Mouse (Mus musculus): ENCODE data around the gene Smc5. TPM values are rescaled to one million over a fixed set of nuclear protein-coding genes. Genes with fewer than 3 reads are reported as not detected.

The Smc5 gene
- polyA plus RNA-seq, 1 experiment from 2014 or later: 27.5 TPM

DNA sequence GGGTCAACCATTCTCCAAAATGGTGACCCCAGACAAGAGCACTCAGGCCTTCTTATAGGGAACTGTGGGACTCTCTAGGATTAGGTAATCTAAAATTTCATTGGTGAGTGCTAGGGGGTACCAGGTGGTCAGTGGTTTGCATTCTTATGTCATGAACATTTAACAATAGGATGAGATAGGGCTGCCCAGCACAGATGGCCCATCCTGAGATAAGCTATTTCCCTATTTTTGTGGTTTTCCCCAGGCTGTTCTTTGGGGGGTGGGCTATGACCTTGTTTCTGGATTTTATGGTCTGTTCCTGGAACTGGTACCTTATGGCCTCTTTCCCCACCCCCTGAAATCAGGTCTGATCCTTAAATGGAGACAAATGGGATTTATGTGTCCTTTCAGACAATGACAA is 23.5 kb upstream of the Smc5 start:
- Histone ChIP-seq H3K9me3 (replicated peaks; ENCODE audit: control insufficient read depth, low read length) (no peaks in the 10 kb centered on the region), H3K27me3 (replicated peaks; ENCODE audit: control insufficient read depth, insufficient read depth, low read length) (no peaks in the 10 kb centered on the region), H3K4me1 (ENCODE audit: control insufficient read depth, insufficient read depth, low read length) (no peaks in the 10 kb centered on the region), H3K9ac (ENCODE audit: low read length) (no peak overlapping the region), H3K4me3 (ENCODE audit: low read depth, low read length) (no peak overlapping the region), H3K27ac (ENCODE audit: low read depth, low read length) (no peak overlapping the region), H3K4me2 (ENCODE audit: low read length) (no peak overlapping the region), H3K36me3 (ENCODE audit: control insufficient read depth, insufficient read depth, low read length) (no peaks in the 10 kb centered on the region)
- DNase-seq (ENCODE audit: low spot score) (no peak), ATAC-seq (no peak)

DNA sequence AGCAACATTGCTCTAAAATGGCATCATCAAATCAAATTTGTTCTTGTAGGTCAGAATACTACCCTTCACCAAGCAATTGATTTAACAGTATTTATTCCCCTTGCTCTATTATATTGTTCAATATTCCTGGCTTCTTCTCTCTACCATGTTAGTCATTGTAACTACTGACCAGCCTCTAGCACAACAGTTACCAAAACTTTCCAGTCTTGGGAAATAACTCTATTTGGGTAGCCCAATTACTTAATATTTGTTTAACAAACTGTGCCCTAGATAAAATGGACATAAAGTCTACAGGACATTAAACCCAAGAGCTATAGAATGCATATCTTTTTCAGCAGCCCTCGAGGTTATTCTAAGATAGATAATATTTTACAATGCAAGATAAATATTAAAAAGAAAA is 15.6 kb upstream of the Smc5 start:
- ATAC-seq: no peak
- Histone ChIP-seq H3K4me3 (ENCODE audit: low read depth, low read length) (no peak overlapping the region), H3K36me3 (ENCODE audit: control insufficient read depth, insufficient read depth, low read length) (no peaks in the 10 kb centered on the region), H3K9ac (ENCODE audit: low read length) (no peak overlapping the region), H3K4me2 (ENCODE audit: low read length) (no peak overlapping the region), H3K27ac (ENCODE audit: low read depth, low read length) (no peak overlapping the region), H3K27me3 (replicated peaks; ENCODE audit: control insufficient read depth, insufficient read depth, low read length) (no peaks in the 10 kb centered on the region), H3K9me3 (replicated peaks; ENCODE audit: control insufficient read depth, low read length) (peaks cover 5% of the 10 kb centered on the region; the same call in 1 of the 2 replicates), H3K4me1 (ENCODE audit: control insufficient read depth, insufficient read depth, low read length) (no peaks in the 10 kb centered on the region)
- no peak for DNase-seq (ENCODE audit: low spot score)
- WGBS: 84% methylated on average over 1 of the region's 1 CpGs

DNA sequence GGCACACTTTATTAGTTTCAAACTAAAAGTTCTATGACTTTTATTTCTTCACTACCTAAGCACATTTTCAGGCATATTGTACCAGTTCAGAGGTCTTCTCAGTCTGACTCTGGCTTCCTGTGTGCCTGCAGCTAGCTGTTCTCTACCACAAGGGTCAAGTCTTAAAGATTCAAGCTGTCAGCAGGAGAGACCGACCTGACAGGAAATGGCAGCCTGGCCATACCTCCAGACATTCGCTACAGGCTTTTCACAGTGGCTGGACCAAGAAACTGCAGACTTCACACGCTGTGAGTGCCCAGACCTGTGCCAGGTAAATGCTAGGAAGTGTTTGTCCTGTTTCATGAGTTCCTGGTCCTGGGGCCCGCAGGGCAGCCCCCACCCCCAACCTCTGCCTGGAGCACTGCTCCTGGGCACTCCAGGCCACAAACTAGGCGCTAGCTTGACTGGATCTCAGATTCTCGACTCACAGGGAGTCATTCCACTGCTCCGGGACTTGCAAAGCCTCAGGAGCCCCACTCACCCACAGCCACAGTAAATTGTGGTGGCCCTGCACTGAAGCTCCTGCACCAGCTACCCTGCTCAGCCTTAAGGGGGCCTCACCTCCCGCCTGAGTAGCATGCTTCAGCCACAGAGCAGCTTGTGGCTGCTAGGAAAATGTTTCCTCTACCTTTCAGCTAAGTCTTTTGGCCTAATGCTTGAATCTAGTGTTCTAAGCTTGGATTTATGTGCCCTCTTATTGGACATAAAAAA is 8.4 kb upstream of the Smc5 start:
- no peaks in the 10 kb centered on the region for H3K36me3 ChIP-seq (ENCODE audit: control insufficient read depth, insufficient read depth, low read length)
- no peaks in the 10 kb centered on the region for H3K9me3 ChIP-seq (replicated peaks; ENCODE audit: control insufficient read depth, low read length)
- H3K4me2 ChIP-seq (ENCODE audit: low read length): no peak overlapping the region
- H3K4me1 ChIP-seq (ENCODE audit: control insufficient read depth, insufficient read depth, low read length): no peaks in the 10 kb centered on the region
- 41% methylated on average over 8 of the region's 8 CpGs for WGBS
- H3K27ac ChIP-seq (ENCODE audit: low read depth, low read length): no peak overlapping the region
- DNase-seq (ENCODE audit: low spot score) (no peak), ATAC-seq (no peak)
- H3K27me3 ChIP-seq (replicated peaks; ENCODE audit: control insufficient read depth, insufficient read depth, low read length): no peaks in the 10 kb centered on the region
- H3K9ac ChIP-seq (ENCODE audit: low read length): no peak overlapping the region
- no peak overlapping the region for H3K4me3 ChIP-seq (ENCODE audit: low read depth, low read length)

DNA sequence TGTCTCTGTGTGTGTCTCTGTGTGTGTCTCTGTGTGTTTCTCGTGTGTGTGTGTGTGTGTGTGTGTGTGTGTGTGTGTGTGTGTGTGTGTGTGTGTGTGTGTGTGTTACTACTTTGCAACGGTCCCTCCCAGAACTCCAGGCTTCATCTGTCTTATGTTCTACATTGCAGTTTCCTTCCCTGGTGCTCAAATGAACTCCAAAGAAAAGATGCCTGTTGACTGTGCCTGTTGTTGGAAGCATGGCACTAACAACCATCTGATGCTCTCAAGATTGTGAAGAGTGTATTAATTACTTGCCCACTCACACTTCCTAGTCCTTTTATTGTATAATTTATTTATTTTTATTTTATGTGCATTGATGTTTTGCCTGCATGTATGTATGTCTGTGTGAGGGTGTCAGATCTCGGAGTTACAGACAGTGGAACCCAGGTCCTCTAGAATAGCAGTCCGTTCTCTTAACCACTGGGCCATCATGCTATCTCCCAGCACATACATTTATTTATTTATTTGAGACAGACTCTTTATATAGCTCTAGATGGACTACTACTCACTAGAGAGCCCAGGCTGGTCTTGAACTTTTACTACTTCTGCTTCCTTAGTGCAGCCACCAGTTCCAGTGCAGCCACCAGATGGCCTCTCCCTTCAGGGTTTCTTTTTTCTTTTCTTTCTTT is 492 bp upstream of the Smc5 start:
- WGBS: 66% methylated on average over 4 of the region's 4 CpGs
- Histone ChIP-seq H3K27ac (ENCODE audit: low read depth, low read length) (no peak overlapping the region), H3K4me1 (ENCODE audit: control insufficient read depth, insufficient read depth, low read length) (peaks cover 8% of the 10 kb centered on the region), H3K36me3 (ENCODE audit: control insufficient read depth, insufficient read depth, low read length) (no peaks in the 10 kb centered on the region), H3K27me3 (replicated peaks; ENCODE audit: control insufficient read depth, insufficient read depth, low read length) (no peaks in the 10 kb centered on the region), H3K4me3 (ENCODE audit: low read depth, low read length) (peak overlapping the region; percentile 85), H3K9ac (ENCODE audit: low read length) (peak overlapping the region; percentile 89; the same call in 1 of the 2 replicates), H3K9me3 (replicated peaks; ENCODE audit: control insufficient read depth, low read length) (no peaks in the 10 kb centered on the region), H3K4me2 (ENCODE audit: low read length) (peak overlapping the region; percentile 57)
- DNase-seq (ENCODE audit: low spot score) (no peak), ATAC-seq (peak; percentile 41)

DNA sequence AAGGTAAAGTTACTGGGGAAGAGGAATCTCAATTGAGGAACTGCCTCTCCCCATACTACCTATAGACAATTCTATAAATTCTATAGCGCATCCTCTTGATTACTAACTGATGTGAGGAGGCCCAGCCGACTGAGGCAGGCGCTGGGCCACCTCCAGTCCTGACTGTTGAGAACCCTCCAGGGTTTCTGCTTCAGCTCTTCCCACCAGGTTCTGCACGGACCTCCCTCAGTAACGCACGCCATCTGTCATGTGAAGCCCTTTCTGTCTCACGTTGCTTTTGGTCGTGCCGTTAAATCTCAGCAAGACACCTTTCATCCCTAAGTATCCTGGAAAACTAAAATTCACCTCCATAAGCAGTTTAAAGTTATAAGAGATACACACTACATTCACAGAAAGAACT is 16.9 kb downstream of the Smc5 start:
- Histone ChIP-seq H3K4me3 (ENCODE audit: low read depth, low read length) (no peak overlapping the region), H3K9me3 (replicated peaks; ENCODE audit: control insufficient read depth, low read length) (no peaks in the 10 kb centered on the region), H3K27me3 (replicated peaks; ENCODE audit: control insufficient read depth, insufficient read depth, low read length) (no peaks in the 10 kb centered on the region), H3K36me3 (ENCODE audit: control insufficient read depth, insufficient read depth, low read length) (peaks cover 51% of the 10 kb centered on the region), H3K4me1 (ENCODE audit: control insufficient read depth, insufficient read depth, low read length) (no peaks in the 10 kb centered on the region), H3K9ac (ENCODE audit: low read length) (no peak overlapping the region), H3K27ac (ENCODE audit: low read depth, low read length) (no peak overlapping the region), H3K4me2 (ENCODE audit: low read length) (no peak overlapping the region)
- ATAC-seq (no peak), DNase-seq (ENCODE audit: low spot score) (no peak)
- WGBS: 89% methylated on average over 9 of the region's 9 CpGs

DNA sequence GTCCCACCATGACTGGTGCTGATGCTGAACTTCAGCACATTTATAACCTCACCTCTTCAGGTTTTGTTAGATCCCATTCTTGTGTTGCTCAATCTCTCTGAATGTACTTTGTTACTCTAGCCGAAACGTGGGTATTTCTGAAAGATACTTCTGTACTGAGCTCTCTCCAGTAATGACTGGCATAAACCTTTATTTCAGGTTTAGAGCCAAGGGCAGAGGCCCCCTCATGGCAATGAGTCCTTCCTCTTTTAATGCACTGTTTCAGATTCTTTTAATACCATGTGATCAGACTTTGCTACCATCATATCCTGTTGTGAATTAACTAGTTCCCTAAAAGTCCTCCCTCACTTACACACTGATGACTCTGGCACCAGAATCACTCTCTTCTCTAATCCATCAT is 27.2 kb downstream of the Smc5 start:
- no peaks in the 10 kb centered on the region for H3K27me3 ChIP-seq (replicated peaks; ENCODE audit: control insufficient read depth, insufficient read depth, low read length)
- H3K4me1 ChIP-seq (ENCODE audit: control insufficient read depth, insufficient read depth, low read length): no peaks in the 10 kb centered on the region
- no peaks in the 10 kb centered on the region for H3K9me3 ChIP-seq (replicated peaks; ENCODE audit: control insufficient read depth, low read length)
- H3K27ac ChIP-seq (ENCODE audit: low read depth, low read length): no peak overlapping the region
- no peak for DNase-seq (ENCODE audit: low spot score)
- no peak overlapping the region for H3K4me3 ChIP-seq (ENCODE audit: low read depth, low read length)
- H3K9ac ChIP-seq (ENCODE audit: low read length): no peak overlapping the region
- peaks cover 23% of the 10 kb centered on the region for H3K36me3 ChIP-seq (ENCODE audit: control insufficient read depth, insufficient read depth, low read length)
- no peak overlapping the region for H3K4me2 ChIP-seq (ENCODE audit: low read length)
- 90% methylated on average over 2 of the region's 2 CpGs for WGBS
- no peak for ATAC-seq

DNA sequence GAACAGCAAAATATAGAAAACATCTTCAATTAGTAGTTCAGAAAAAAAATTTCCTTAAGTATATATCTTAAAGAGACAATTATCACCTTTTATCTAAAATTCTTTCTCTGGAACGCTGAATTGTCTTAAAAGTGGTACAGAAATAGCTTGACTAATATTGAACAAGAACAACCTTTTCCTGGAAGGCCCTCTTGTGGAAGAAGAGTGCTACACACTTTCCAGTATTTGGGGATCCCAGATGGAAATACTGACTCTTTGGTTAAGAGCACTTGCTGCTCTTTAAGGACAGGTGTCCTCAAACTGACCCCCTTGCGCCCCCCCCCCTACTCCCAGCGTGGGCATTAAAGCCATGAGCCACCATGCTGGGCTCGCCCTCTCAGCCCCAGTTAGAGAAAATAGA is 48.6 kb downstream of the Smc5 start:
- peaks cover 26% of the 10 kb centered on the region for H3K36me3 ChIP-seq (ENCODE audit: control insufficient read depth, insufficient read depth, low read length)
- H3K27ac ChIP-seq (ENCODE audit: low read depth, low read length): no peak overlapping the region
- ATAC-seq (no peak), DNase-seq (ENCODE audit: low spot score) (peak; percentile 72)
- no peak overlapping the region for H3K4me3 ChIP-seq (ENCODE audit: low read depth, low read length)
- no peaks in the 10 kb centered on the region for H3K27me3 ChIP-seq (replicated peaks; ENCODE audit: control insufficient read depth, insufficient read depth, low read length)
- H3K9ac ChIP-seq (ENCODE audit: low read length): no peak overlapping the region
- no peak overlapping the region for H3K4me2 ChIP-seq (ENCODE audit: low read length)
- H3K9me3 ChIP-seq (replicated peaks; ENCODE audit: control insufficient read depth, low read length): no peaks in the 10 kb centered on the region
- H3K4me1 ChIP-seq (ENCODE audit: control insufficient read depth, insufficient read depth, low read length): no peaks in the 10 kb centered on the region
- 59% methylated on average over 4 of the region's 4 CpGs for WGBS

DNA sequence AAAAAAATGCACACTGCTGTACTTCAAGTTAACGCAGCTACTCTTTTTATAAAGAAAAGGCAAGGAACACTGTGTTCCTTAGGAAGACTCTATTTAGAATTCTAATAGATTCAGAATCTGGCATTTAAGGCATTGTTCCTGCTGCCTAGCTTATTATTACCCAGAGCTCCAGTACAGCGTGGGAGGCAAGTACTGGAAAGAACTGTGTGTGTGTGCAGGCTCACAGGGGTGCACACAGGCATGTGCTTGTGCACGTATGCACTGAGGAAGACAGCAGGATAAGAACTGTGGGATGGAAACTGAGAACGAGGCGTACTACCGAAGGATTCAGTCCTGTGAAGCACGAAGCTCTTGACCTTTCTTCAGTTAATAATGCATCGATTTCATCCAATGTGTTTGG is 59.4 kb downstream of the Smc5 start:
- ATAC-seq (no peak), DNase-seq (ENCODE audit: low spot score) (peak; percentile 33)
- Histone ChIP-seq H3K27ac (ENCODE audit: low read depth, low read length) (no peak overlapping the region), H3K4me2 (ENCODE audit: low read length) (no peak overlapping the region), H3K9ac (ENCODE audit: low read length) (no peak overlapping the region), H3K9me3 (replicated peaks; ENCODE audit: control insufficient read depth, low read length) (no peaks in the 10 kb centered on the region), H3K4me1 (ENCODE audit: control insufficient read depth, insufficient read depth, low read length) (no peaks in the 10 kb centered on the region), H3K27me3 (replicated peaks; ENCODE audit: control insufficient read depth, insufficient read depth, low read length) (no peaks in the 10 kb centered on the region), H3K4me3 (ENCODE audit: low read depth, low read length) (no peak overlapping the region), H3K36me3 (ENCODE audit: control insufficient read depth, insufficient read depth, low read length) (peaks cover 41% of the 10 kb centered on the region)
- WGBS: 67% methylated on average over 8 of the region's 8 CpGs

DNA sequence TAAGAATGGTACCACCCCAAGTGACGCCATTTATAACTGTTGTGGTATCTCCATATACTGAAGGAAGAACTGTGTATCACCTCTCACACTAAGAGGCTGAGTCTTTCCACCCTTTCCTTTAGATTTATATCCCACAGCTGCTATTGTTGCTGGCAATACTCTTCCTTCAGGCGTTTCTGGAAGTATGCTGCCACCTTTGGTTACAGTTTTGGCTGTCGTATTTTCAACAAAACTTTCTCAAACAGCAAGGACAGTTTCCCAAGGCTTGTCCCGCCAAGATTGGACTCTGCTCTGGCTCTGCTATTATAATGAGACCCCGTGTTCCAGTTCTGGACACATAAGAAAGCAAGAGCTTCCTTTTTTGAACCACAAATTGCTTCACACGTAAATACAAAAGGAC is 62.4 kb downstream of the Smc5 start:
- Histone ChIP-seq H3K27ac (ENCODE audit: low read depth, low read length) (no peak overlapping the region), H3K4me1 (ENCODE audit: control insufficient read depth, insufficient read depth, low read length) (no peaks in the 10 kb centered on the region), H3K4me3 (ENCODE audit: low read depth, low read length) (no peak overlapping the region), H3K9me3 (replicated peaks; ENCODE audit: control insufficient read depth, low read length) (no peaks in the 10 kb centered on the region), H3K36me3 (ENCODE audit: control insufficient read depth, insufficient read depth, low read length) (peaks cover 37% of the 10 kb centered on the region), H3K4me2 (ENCODE audit: low read length) (no peak overlapping the region), H3K9ac (ENCODE audit: low read length) (no peak overlapping the region), H3K27me3 (replicated peaks; ENCODE audit: control insufficient read depth, insufficient read depth, low read length) (no peaks in the 10 kb centered on the region)
- WGBS: 88% methylated on average over 6 of the region's 6 CpGs
- ATAC-seq: no peak
- DNase-seq (ENCODE audit: low spot score): no peak

Measured in forebrain, embryonic 14.5 days (tissue).